Mouse (Mus musculus) kidney, embryonic 14.5 days (tissue): ENCODE measurements around the gene Asgr1. TPM values are rescaled to one million over a fixed set of nuclear protein-coding genes. Genes with fewer than 3 reads are reported as not detected.

Experiments
- ATAC-seq: fragments of 200-750 bp; cut with Nextera tagmentation; 2 replicates; pipeline ENCODE4 v1.8.0; 2017; ENCODE audit warnings: moderate number of reproducible peaks, mild to moderate bottlenecking, moderate TSS enrichment, moderate library complexity; ENCODE audit not compliant: low FRiP score, low TSS enrichment
- H3K27ac ChIP-seq: fragments of 300-500 bp; sonication (generic); 2 replicates; pipeline ENCODE4 v1.5.1; 2014; ENCODE audit warnings: low read depth, mild to moderate bottlenecking, low read length, moderate library complexity, mixed read lengths
- H3K27me3 ChIP-seq: fragments of 300-500 bp; sonication (generic); 2 replicates; pipeline ENCODE4 v1.6.1; 2014; ENCODE audit warnings: mild to moderate bottlenecking, low read length; ENCODE audit not compliant: control insufficient read depth, insufficient read depth
- H3K36me3 ChIP-seq: fragments of 300-500 bp; sonication (generic); 2 replicates; pipeline ENCODE4 v1.6.1; 2014; ENCODE audit warnings: low read length, mixed read lengths; ENCODE audit not compliant: control insufficient read depth, insufficient read depth
- H3K4me1 ChIP-seq: fragments of 300-500 bp; sonication (generic); 2 replicates; pipeline ENCODE4 v1.6.1; 2014; ENCODE audit warnings: low read length, mixed read lengths; ENCODE audit not compliant: control insufficient read depth, insufficient read depth
- H3K4me2 ChIP-seq: fragments of 300-500 bp; sonication (generic); replicated peaks from 2 replicates; pipeline ENCODE4 v1.6.1; 2014; ENCODE audit warnings: low read depth, mild to moderate bottlenecking, low read length
- H3K4me3 ChIP-seq: fragments of 300-500 bp; sonication (generic); 2 replicates; pipeline ENCODE4 v1.5.1; 2014; ENCODE audit warnings: mild to moderate bottlenecking, low read length
- H3K9ac ChIP-seq: fragments of 300-500 bp; sonication (generic); 2 replicates; pipeline ENCODE4 v1.6.1; 2014; ENCODE audit warnings: low read depth, mild to moderate bottlenecking, low read length, moderate library complexity
- H3K9me3 ChIP-seq: fragments of 300-500 bp; sonication (generic); 2 replicates; pipeline ENCODE4 v1.6.1; 2016; ENCODE audit warnings: low read length; ENCODE audit not compliant: control insufficient read depth
- WGBS: fragments of 180-500 bp; shearing (Covaris S2); extraction: QIAGEN DNeasy Blood & Tissue Kit; methylation state at CpG from one replicate; pipeline ENCODE4 v1.1.7; 2014; 5-methylcytosine and 5-hydroxymethylcytosine counted together
- polyA plus RNA-seq: library from polyadenylated mRNA; unstranded; fragments of >200 nt; fragmentation: Nextera tagmentation; extraction: Ambion mirVana; gene quantifications from 2 replicates; pipeline ENCODE4 v1.2.1, GENCODE M21; 2014

The Asgr1 gene
- 2.0 and 2.4 TPM in 2 replicates for polyA plus RNA-seq

DNA sequence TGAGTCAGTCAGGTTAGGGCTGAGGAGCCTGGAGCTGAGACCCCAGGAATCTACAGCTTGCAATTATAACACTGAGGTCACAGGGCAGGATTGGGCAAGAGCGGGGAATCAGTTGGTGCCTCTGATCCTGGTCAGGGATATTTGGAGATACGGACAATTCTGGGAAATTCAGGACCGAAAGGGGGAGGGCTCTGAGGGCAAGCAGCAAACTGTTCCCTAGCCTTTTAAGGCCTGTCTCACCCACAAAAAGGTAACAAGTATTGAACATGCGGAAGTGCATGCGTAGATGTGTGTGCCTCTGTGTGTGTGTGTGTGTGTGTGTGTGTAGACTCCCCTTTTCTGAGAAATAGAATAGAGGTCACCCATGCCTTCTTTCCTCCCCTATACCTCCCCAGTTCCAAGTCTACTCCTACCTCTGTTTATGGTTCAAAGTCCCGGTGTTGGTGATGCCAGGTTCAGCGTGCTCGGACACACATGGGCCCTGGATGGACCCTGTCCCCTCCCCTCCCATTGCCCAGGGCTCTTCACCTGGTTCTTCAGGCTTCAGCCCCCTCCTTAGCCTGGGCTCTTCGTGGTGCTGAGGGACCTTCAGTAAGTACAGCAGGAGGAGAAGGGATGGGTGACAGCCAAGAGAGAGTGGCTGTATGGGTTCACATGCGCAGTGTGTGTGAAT, at the start of gene Asgr1:
Gene Asgr1 (plus strand): TSS at position 188 of the 673 bp plus-strand sequence.
- Histone ChIP-seq H3K27ac (no peak within 1 kb of the TSS), H3K36me3 (no peaks in the 10 kb centered on the region), H3K27me3 (peaks cover 6% of the 10 kb centered on the region; the same call in 1 of the 2 replicates), H3K9me3 (no peaks in the 10 kb centered on the region), H3K9ac (no peak within 1 kb of the TSS), H3K4me2 (no peak within 1 kb of the TSS), H3K4me3 (no peak within 1 kb of the TSS), H3K4me1 (no peaks in the 10 kb centered on the region)
- ATAC-seq = no peak
- 80% methylated on average over 10 of the region's 10 CpGs for WGBS

DNA sequence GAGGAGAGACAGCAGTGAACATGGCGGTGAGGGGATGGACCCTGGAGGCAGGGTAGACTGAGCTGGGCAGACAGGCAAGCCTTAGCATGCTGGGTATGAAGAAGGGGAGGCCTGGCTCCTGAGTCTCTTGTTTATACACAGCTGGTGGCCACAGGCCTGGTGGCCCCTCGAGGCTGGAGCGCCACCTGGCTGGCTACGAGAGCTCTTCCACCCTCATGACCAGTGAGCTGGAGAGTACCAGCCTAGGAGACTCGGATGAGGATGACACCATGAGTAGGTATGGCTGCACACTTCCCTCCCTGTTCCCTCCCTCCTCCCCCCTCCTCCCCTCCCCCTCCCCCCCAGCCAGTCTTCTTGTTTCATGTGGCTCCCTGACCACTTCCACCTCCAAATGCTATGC, 48.4 kb upstream of the Asgr1 start:
- H3K4me3 ChIP-seq = no peak overlapping the region
- 65% methylated on average over 5 of the region's 5 CpGs for WGBS

DNA sequence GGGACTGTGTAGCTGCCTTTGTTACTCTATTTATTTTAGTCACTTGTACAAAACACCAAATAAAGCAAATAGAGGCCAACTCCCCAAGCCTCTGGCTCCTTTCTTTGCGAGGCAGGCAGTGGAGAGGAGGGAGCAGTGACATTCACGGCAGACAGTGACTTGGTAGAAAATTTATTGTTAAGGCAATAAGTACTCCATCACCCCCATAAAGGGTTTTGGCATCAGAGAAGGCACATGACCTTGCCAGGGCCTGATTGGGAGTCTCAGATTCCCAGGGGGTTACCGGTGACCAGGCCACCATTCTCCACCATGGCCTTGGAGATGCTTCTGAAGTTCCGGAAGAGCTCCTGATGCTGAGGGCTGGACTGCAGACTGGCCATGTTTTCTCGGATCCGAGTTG, 43.9 kb upstream of the Asgr1 start:
- Histone ChIP-seq H3K4me1 (peaks cover 5% of the 10 kb centered on the region), H3K9ac (no peak overlapping the region), H3K36me3 (peaks cover 86% of the 10 kb centered on the region), H3K4me2 (no peak overlapping the region), H3K4me3 (no peak overlapping the region), H3K27me3 (no peaks in the 10 kb centered on the region), H3K9me3 (no peaks in the 10 kb centered on the region), H3K27ac (no peak overlapping the region)
- 82% methylated on average over 6 of the region's 6 CpGs for WGBS
- no peak for ATAC-seq

More for the DNA sequence above, 48.4 kb upstream of the Asgr1 start:
- no peak overlapping the region for H3K27ac ChIP-seq
- no peak for ATAC-seq
- no peak overlapping the region for H3K4me2 ChIP-seq
- H3K9ac ChIP-seq = no peak overlapping the region
- H3K36me3 ChIP-seq = peaks cover 59% of the 10 kb centered on the region
- H3K9me3 ChIP-seq = no peaks in the 10 kb centered on the region
- H3K27me3 ChIP-seq = no peaks in the 10 kb centered on the region
- peaks cover 23% of the 10 kb centered on the region for H3K4me1 ChIP-seq

DNA sequence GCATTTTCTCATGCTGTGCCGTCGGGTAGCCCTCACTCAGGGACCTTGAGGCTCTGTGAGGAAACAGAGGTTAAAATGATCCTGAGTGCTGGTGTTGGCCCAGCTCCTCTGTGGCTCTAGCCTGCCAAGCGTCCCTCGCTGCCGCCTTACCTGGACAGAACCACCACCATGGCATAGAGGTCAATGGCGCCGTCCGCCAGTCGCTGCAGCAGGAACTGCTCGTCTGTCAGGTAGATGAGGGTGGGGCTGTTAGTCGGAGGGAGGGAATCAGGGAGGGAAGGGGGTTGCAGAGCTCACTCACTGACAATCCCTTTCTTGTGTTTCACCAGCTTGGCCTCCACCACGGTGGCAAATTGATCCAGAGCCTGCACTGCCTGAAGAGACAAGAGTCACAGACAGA, 43.3 kb upstream of the Asgr1 start:
- H3K4me2 ChIP-seq = no peak overlapping the region
- H3K27ac ChIP-seq = no peak overlapping the region
- H3K9me3 ChIP-seq = no peaks in the 10 kb centered on the region
- no peak for ATAC-seq
- H3K36me3 ChIP-seq = peaks cover 80% of the 10 kb centered on the region
- H3K27me3 ChIP-seq = no peaks in the 10 kb centered on the region
- no peak overlapping the region for H3K9ac ChIP-seq
- no peak overlapping the region for H3K4me3 ChIP-seq
- 83% methylated on average over 12 of the region's 12 CpGs for WGBS
- peaks cover 8% of the 10 kb centered on the region for H3K4me1 ChIP-seq

DNA sequence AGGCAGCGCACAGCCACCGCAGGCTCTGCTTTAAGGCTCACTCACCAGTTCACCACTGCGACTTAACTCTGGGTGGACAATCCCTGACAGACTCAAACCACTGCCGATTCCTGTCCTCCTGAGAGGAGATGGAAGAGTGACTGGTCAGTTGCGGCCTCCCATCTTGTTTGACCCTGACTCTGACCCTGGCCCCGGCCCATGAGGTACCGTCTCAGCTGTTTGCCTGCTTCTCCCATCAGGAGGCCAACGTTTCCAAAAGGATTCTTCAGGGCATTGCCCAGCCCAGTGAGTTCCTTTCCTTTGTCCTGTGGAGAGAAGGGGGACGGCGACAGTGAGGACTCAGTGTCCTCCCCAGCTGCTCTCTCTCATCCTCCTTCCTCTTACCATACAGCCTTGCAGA, 42.9 kb upstream of the Asgr1 start:
- Histone ChIP-seq H3K27ac (no peak overlapping the region), H3K4me3 (no peak overlapping the region), H3K4me1 (peaks cover 10% of the 10 kb centered on the region), H3K4me2 (no peak overlapping the region), H3K27me3 (no peaks in the 10 kb centered on the region), H3K36me3 (peaks cover 76% of the 10 kb centered on the region), H3K9me3 (no peaks in the 10 kb centered on the region), H3K9ac (no peak overlapping the region)
- ATAC-seq = no peak
- 88% methylated on average over 10 of the region's 10 CpGs for WGBS

DNA sequence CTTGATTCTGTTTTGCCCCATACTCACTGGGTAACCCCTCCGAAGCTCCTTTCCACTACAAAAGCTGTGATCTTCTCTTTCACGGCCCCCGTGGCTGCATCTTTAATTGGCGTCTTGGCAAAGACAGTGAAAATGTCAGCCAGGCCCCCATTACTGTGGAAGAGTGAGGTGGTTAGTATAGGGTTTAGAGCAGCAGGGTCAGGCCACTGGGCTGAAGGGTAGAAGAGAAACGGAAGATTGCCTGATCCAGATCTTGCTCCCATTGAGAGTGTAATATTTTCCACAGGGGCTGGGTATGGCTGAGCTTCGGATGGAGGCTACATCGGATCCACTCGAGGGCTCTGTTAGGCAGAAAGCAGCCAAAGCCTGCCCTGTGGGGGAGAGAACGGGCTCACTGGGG, 41.0 kb upstream of the Asgr1 start:
- 88% methylated on average over 9 of the region's 9 CpGs for WGBS
- H3K27ac ChIP-seq = no peak overlapping the region
- H3K9ac ChIP-seq = no peak overlapping the region
- no peak for ATAC-seq
- no peaks in the 10 kb centered on the region for H3K27me3 ChIP-seq
- H3K4me2 ChIP-seq = no peak overlapping the region
- H3K36me3 ChIP-seq = peaks cover 57% of the 10 kb centered on the region
- peaks cover 21% of the 10 kb centered on the region for H3K4me1 ChIP-seq
- H3K4me3 ChIP-seq = no peak overlapping the region
- H3K9me3 ChIP-seq = no peaks in the 10 kb centered on the region

DNA sequence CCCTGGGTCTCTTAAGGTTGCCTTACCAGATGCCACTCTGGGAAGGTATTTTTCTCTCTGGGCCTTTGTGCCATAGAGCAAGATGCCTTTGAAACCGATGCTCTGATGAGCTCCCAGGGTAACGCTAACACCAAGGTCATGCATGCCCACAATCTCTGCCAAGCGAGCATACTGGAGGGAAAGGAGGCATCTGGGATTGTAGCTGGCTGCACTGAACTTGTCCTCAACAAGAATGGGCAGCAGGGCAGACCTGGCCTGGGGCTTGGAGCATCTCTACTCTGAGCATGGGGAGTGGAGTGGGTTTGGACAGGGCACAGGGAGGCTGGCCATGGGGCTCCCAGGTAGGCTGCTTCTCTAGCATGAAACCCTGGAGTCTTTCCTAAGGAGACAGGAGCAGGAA, 40.5 kb upstream of the Asgr1 start:
- Histone ChIP-seq H3K27ac (no peak overlapping the region), H3K9ac (no peak overlapping the region), H3K9me3 (no peaks in the 10 kb centered on the region), H3K36me3 (peaks cover 52% of the 10 kb centered on the region), H3K4me1 (peaks cover 22% of the 10 kb centered on the region), H3K4me3 (no peak overlapping the region), H3K4me2 (no peak overlapping the region), H3K27me3 (no peaks in the 10 kb centered on the region)
- ATAC-seq = no peak
- WGBS = 88% methylated on average over 3 of the region's 3 CpGs

DNA sequence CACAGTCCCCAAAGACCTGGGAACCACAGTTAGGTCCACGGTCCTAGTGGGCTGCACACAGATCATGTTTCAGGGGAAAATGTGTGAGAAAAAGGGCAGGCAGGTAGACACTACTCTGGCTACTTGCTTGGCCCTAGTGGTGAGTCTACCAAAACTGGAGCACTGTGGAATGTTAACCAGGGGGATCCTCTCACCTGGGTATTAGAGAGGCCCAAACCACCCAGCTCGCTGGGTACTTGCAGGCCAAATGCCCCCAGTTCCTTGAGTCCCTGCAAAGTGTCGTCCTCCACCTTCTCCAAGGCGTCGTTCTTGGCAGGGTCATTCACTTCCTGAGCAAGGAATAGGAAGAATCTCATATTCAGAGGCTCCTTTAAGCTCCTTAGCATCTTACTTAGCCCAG, 39.8 kb upstream of the Asgr1 start:
- Histone ChIP-seq H3K27me3 (no peaks in the 10 kb centered on the region), H3K36me3 (peaks cover 45% of the 10 kb centered on the region), H3K9me3 (no peaks in the 10 kb centered on the region), H3K27ac (no peak overlapping the region), H3K4me2 (no peak overlapping the region), H3K9ac (no peak overlapping the region), H3K4me1 (peaks cover 27% of the 10 kb centered on the region), H3K4me3 (no peak overlapping the region)
- no peak for ATAC-seq
- 50% methylated on average over 5 of the region's 5 CpGs for WGBS

DNA sequence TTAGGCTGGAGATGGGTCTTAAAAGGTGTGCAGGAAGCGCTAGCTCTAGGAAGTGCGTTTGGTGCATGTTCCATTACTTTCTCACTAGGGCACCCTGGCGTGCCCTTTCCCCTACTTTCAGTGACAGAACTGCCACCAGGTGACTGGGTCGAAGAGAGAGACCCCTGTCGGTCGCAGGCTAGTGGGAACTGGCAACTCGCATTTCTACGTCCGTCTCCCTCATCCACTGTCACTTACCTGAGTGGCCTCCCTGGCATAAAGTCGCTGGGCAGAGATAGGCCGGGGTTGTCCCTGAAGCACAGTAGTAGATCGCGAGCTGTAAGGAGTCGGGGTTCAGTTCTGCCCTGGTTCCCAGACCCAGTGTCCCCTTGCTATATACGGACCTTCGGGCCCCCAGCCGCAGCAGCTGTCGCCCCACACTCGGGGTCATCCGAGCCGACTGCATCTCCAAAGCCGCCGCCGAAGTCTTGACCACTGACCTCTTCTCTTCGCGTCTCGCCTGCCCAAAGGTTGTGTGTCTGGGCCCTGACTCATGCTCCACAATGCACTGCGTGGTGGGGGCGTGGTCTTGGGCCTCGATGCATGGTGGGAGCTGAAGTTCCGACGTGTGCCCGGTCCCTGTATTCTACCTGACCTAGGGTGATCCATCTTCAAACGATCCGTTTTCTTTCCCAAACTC, 38.9 kb upstream of the Asgr1 start, which contains the start of gene Acadvl:
Gene Acadvl (minus strand): TSS at position 532 of the 679 bp plus-strand sequence.
- no peaks in the 10 kb centered on the region for H3K9me3 ChIP-seq
- no peaks in the 10 kb centered on the region for H3K27me3 ChIP-seq
- H3K4me2 ChIP-seq = peak within 1 kb of the TSS; percentile 87
- WGBS = under 1% methylated on average over 35 of the region's 35 CpGs
- H3K36me3 ChIP-seq = peaks cover 36% of the 10 kb centered on the region
- peak within 1 kb of the TSS; percentile 64 for H3K4me3 ChIP-seq
- H3K27ac ChIP-seq = peak within 1 kb of the TSS; percentile 19; the same call in 1 of the 2 replicates
- peak within 1 kb of the TSS; percentile 66 for H3K9ac ChIP-seq
- ATAC-seq = peak; percentile 75
- peaks cover 37% of the 10 kb centered on the region for H3K4me1 ChIP-seq
